Mouse (Mus musculus): Measurements from ENCODE around the gene Fhad1. TPM values are rescaled to one million over a fixed set of nuclear protein-coding genes. Genes with fewer than 3 reads are reported as not detected.
A peak's percentile ranks its signal among the peaks of the same experiment; 100 is the strongest.
"Not testable (repeated sequence)": the region's sequence is repeated elsewhere in the genome, so short reads cannot be mapped to it uniquely, and the experiment has no call there.

Fhad1 gene
- polyA plus RNA-seq, 1 experiment from 2014 or later: 0.61 TPM

- WGBS (ENCODE audit: insufficient replicate concordance): 60% methylated on average over 3 of the region's 3 CpGs
- Histone ChIP-seq H3K9ac (no peak overlapping the region), H3K9me3 (replicated peaks) (no peaks in the 10 kb centered on the region), H3K27me3 (replicated peaks) (no peaks in the 10 kb centered on the region), H3K4me1 (peaks cover 24% of the 10 kb centered on the region), H3K4me3 (no peak overlapping the region), H3K36me3 (no peaks in the 10 kb centered on the region), H3K4me2 (no peak overlapping the region), H3K27ac (no peak overlapping the region)
- no peak for ATAC-seq
Observed at GRCm38 (mm10) chr4:141996880-141997279, 18.0 kb downstream of the Fhad1 start.

- no peak overlapping the region for H3K4me3 ChIP-seq
- H3K4me1 ChIP-seq: peaks cover 24% of the 10 kb centered on the region
- WGBS (ENCODE audit: insufficient replicate concordance): 79% methylated on average over 7 of the region's 7 CpGs
- no peaks in the 10 kb centered on the region for H3K27me3 ChIP-seq (replicated peaks)
- no peaks in the 10 kb centered on the region for H3K36me3 ChIP-seq
- no peaks in the 10 kb centered on the region for H3K9me3 ChIP-seq (replicated peaks)
- no peak overlapping the region for H3K4me2 ChIP-seq
- no peak for ATAC-seq
- H3K27ac ChIP-seq: no peak overlapping the region
- H3K9ac ChIP-seq: no peak overlapping the region
Observed at GRCm38 (mm10) chr4:141996086-141996485, 18.8 kb downstream of the Fhad1 start.

- WGBS (ENCODE audit: insufficient replicate concordance): 25% methylated on average over 2 of the region's 2 CpGs
- H3K4me3 ChIP-seq; H3K27me3 ChIP-seq (replicated peaks); H3K36me3 ChIP-seq; H3K27ac ChIP-seq; H3K9ac ChIP-seq; H3K9me3 ChIP-seq (replicated peaks); ATAC-seq: not testable (repeated sequence)
- Histone ChIP-seq H3K4me2 (peak overlapping the region; percentile 38), H3K4me1 (peaks cover 15% of the 10 kb centered on the region)
Observed at GRCm38 (mm10) chr4:141994062-141994471, 20.8 kb downstream of the Fhad1 start.

- Histone ChIP-seq H3K9me3 (replicated peaks) (no peaks in the 10 kb centered on the region), H3K9ac (no peak overlapping the region), H3K4me2 (no peak overlapping the region), H3K4me1 (peaks cover 15% of the 10 kb centered on the region), H3K36me3 (no peaks in the 10 kb centered on the region), H3K27me3 (replicated peaks) (no peaks in the 10 kb centered on the region), H3K4me3 (no peak overlapping the region), H3K27ac (no peak overlapping the region)
- ATAC-seq: 0 out of 2 replicates have a peak, but pooled peaks have one; percentile 24
- WGBS (ENCODE audit: insufficient replicate concordance): 57% methylated on average over 5 of the region's 5 CpGs
Observed at GRCm38 (mm10) chr4:141993347-141994061, 21.4 kb downstream of the Fhad1 start.

GRCm38 (mm10) chr4:141992530-141993204, 22.2 kb downstream of the Fhad1 start:
- Histone ChIP-seq H3K9me3 (replicated peaks) (no peaks in the 10 kb centered on the region), H3K36me3 (no peaks in the 10 kb centered on the region), H3K4me3 (no peak overlapping the region), H3K9ac (no peak overlapping the region), H3K4me2 (no peak overlapping the region), H3K27me3 (replicated peaks) (no peaks in the 10 kb centered on the region), H3K4me1 (peaks cover 15% of the 10 kb centered on the region), H3K27ac (no peak overlapping the region)
- WGBS (ENCODE audit: insufficient replicate concordance): 74% methylated on average over 14 of the region's 14 CpGs
- ATAC-seq: no peak

- Histone ChIP-seq H3K27me3 (replicated peaks) (no peaks in the 10 kb centered on the region), H3K4me3 (no peak overlapping the region), H3K4me1 (no peaks in the 10 kb centered on the region), H3K36me3 (no peaks in the 10 kb centered on the region), H3K4me2 (no peak overlapping the region), H3K27ac (no peak overlapping the region), H3K9ac (0 out of 2 replicates have a peak overlapping the region, but pooled peaks have one; percentile 22), H3K9me3 (replicated peaks) (no peaks in the 10 kb centered on the region)
- 36% methylated on average over 1 of the region's 1 CpGs for WGBS (ENCODE audit: insufficient replicate concordance)
- no peak for ATAC-seq
Observed at GRCm38 (mm10) chr4:141988178-141988577, 26.7 kb downstream of the Fhad1 start.

GRCm38 (mm10) chr4:141983689-141984088, 31.2 kb downstream of the Fhad1 start:
- 55% methylated on average over 3 of the region's 3 CpGs for WGBS (ENCODE audit: insufficient replicate concordance)
- no peak overlapping the region for H3K4me2 ChIP-seq

GRCm38 (mm10) chr4:141981475-141981874, 33.4 kb downstream of the Fhad1 start:
- Histone ChIP-seq H3K4me1 (no peaks in the 10 kb centered on the region), H3K4me2 (no peak overlapping the region), H3K4me3 (no peak overlapping the region), H3K9me3 (replicated peaks) (no peaks in the 10 kb centered on the region), H3K27ac (no peak overlapping the region), H3K36me3 (no peaks in the 10 kb centered on the region), H3K9ac (no peak overlapping the region), H3K27me3 (replicated peaks) (no peaks in the 10 kb centered on the region)
- no peak for ATAC-seq
- WGBS (ENCODE audit: insufficient replicate concordance): 61% methylated on average over 3 of the region's 3 CpGs

More at GRCm38 (mm10) chr4:141983689-141984088, 31.2 kb downstream of the Fhad1 start:
- Histone ChIP-seq H3K9ac (no peak overlapping the region), H3K4me1 (no peaks in the 10 kb centered on the region), H3K4me3 (no peak overlapping the region), H3K36me3 (no peaks in the 10 kb centered on the region), H3K27ac (no peak overlapping the region), H3K27me3 (replicated peaks) (no peaks in the 10 kb centered on the region), H3K9me3 (replicated peaks) (no peaks in the 10 kb centered on the region)
- no peak for ATAC-seq

GRCm38 (mm10) chr4:141978582-141978981, 36.3 kb downstream of the Fhad1 start:
- Histone ChIP-seq H3K27me3 (replicated peaks) (no peaks in the 10 kb centered on the region), H3K9me3 (replicated peaks) (no peaks in the 10 kb centered on the region), H3K27ac (no peak overlapping the region), H3K4me3 (no peak overlapping the region), H3K36me3 (no peaks in the 10 kb centered on the region), H3K4me1 (no peaks in the 10 kb centered on the region), H3K4me2 (no peak overlapping the region), H3K9ac (no peak overlapping the region)
- no peak for ATAC-seq
- WGBS (ENCODE audit: insufficient replicate concordance): 53% methylated on average over 11 of the region's 11 CpGs

- no peak overlapping the region for H3K4me2 ChIP-seq
- H3K27me3 ChIP-seq (replicated peaks): no peaks in the 10 kb centered on the region
- no peak overlapping the region for H3K27ac ChIP-seq
- no peak for ATAC-seq
- H3K36me3 ChIP-seq: no peaks in the 10 kb centered on the region
- no peak overlapping the region for H3K4me3 ChIP-seq
- H3K4me1 ChIP-seq: no peaks in the 10 kb centered on the region
- no peak overlapping the region for H3K9ac ChIP-seq
- WGBS (ENCODE audit: insufficient replicate concordance): 32% methylated on average over 9 of the region's 9 CpGs
- H3K9me3 ChIP-seq (replicated peaks): no peaks in the 10 kb centered on the region; the same call in 1 of the 2 replicates
Observed at GRCm38 (mm10) chr4:141977346-141977745, 37.5 kb downstream of the Fhad1 start.

GRCm38 (mm10) chr4:141976163-141976562, 38.7 kb downstream of the Fhad1 start:
- Histone ChIP-seq H3K27ac (no peak overlapping the region), H3K9ac (no peak overlapping the region), H3K27me3 (replicated peaks) (no peaks in the 10 kb centered on the region), H3K9me3 (replicated peaks) (peaks cover 7% of the 10 kb centered on the region; the same call in 1 of the 2 replicates), H3K4me3 (no peak overlapping the region), H3K4me1 (no peaks in the 10 kb centered on the region), H3K4me2 (no peak overlapping the region), H3K36me3 (no peaks in the 10 kb centered on the region)
- ATAC-seq: no peak
- 35% methylated on average over 4 of the region's 4 CpGs for WGBS (ENCODE audit: insufficient replicate concordance)

- Histone ChIP-seq H3K36me3 (no peaks in the 10 kb centered on the region), H3K27me3 (replicated peaks) (no peaks in the 10 kb centered on the region), H3K4me1 (0 out of 2 replicates have a peak, but pooled peaks cover 4% of the 10 kb centered on the region), H3K4me2 (no peak overlapping the region), H3K9me3 (replicated peaks) (no peaks in the 10 kb centered on the region), H3K27ac (no peak overlapping the region), H3K4me3 (no peak overlapping the region), H3K9ac (no peak overlapping the region)
- no peak for ATAC-seq
- 34% methylated on average over 6 of the region's 6 CpGs for WGBS (ENCODE audit: insufficient replicate concordance)
Observed at GRCm38 (mm10) chr4:141964575-141964974, 50.3 kb downstream of the Fhad1 start.

Measured in liver, embryonic 12.5 days (tissue).